Mouse (Mus musculus) megakaryocyte, embryonic 14.5 days (primary cell): ENCODE measurements around the gene Ptprn2.

Experiments
- FLI1 ChIP-seq: IDR thresholded peaks from 2 replicates; pipeline ENCODE4 v1.6.1; 2012; ENCODE audit warnings: low read length, inconsistent platforms, mixed read lengths
- GATA1 ChIP-seq: IDR thresholded peaks from 3 replicates; pipeline ENCODE4 v1.6.1; 2012; ENCODE audit warnings: mixed read lengths, low read length, inconsistent platforms, borderline replicate concordance

- TF ChIP-seq GATA1, result no peak
- no peak for TF ChIP-seq FLI1
These were observed 771.8 kb downstream of the Ptprn2 start for GRCm38 (mm10) chr12:117257205-117257920.
